Comparison of ENCODE assay signal across 21 mouse cellular contexts in genomic region chr14:62175384-62176048, GRCm38 (mm10).
DNase-seq lines count a peak whose midpoint lies in the region; ATAC-seq and TF ChIP-seq lines count a peak whose summit lies in the region.
"Had no signal": no experiment of that assay in that cellular context is flagged by ENCODE, and none has a peak within 500 bp of the region (broad histone marks: within the 10 kb centered on the region; RNA-seq: fewer than 3 reads in every experiment).

No protein-coding gene starts in this region.

- no peak overlapping the region for H3K9ac ChIP-seq in heart, embryonic 15.5 days
- H3K9ac ChIP-seq in midbrain, embryonic 16.5 days (ENCODE audit: low read depth, low read length) = no peak overlapping the region
- H3K9ac ChIP-seq in midbrain, embryonic 11.5 days (ENCODE audit: low read length) = no peak overlapping the region
- H3K9ac ChIP-seq in limb, embryonic 14.5 days (ENCODE audit: low read depth, low read length, severe bottlenecking) = no peak overlapping the region
- H3K9ac ChIP-seq: embryonic facial prominence, embryonic 12.5 days; hindbrain, embryonic 15.5 days; liver, postnatal 0 days; neural tube, embryonic 13.5 days had no signal

- ATAC-seq in heart, embryonic 15.5 days (replicated peaks; ENCODE audit: insufficient number of reproducible peaks, insufficient read depth, low FRiP score, low read depth) = peak; percentile 47; the same call in 1 of the 2 replicates
- 0 out of 2 replicates have a peak, but pooled peaks have one; percentile 28 for ATAC-seq in midbrain, embryonic 16.5 days
- ATAC-seq in midbrain, embryonic 11.5 days (ENCODE audit: low FRiP score) = no peak
- ATAC-seq in limb, embryonic 14.5 days (ENCODE audit: low FRiP score, low read depth) = peak; percentile 31; the same call in 1 of the 2 replicates
- ATAC-seq: liver, postnatal 0 days had no signal

- H3K27ac ChIP-seq in heart, embryonic 15.5 days = no peak overlapping the region
- no peak overlapping the region for H3K27ac ChIP-seq in midbrain, embryonic 16.5 days (ENCODE audit: low read length)
- H3K27ac ChIP-seq in midbrain, embryonic 11.5 days (ENCODE audit: low read depth, low read length) = no peak overlapping the region
- peak overlapping the region; percentile 26; the same call in 1 of the 2 replicates for H3K27ac ChIP-seq in limb, embryonic 14.5 days (replicated peaks; ENCODE audit: low read depth, low read length)
- H3K27ac ChIP-seq: embryonic facial prominence, embryonic 12.5 days; gastrocnemius, adult 2 months; hindbrain, embryonic 15.5 days; kidney, postnatal 0 days; neural tube, embryonic 13.5 days; stomach, postnatal 0 days had no signal

- H3K27me3 ChIP-seq in heart, embryonic 15.5 days = no peaks in the 10 kb centered on the region
- no peaks in the 10 kb centered on the region for H3K27me3 ChIP-seq in midbrain, embryonic 16.5 days (ENCODE audit: control insufficient read depth, insufficient read depth, low read depth, low read length)
- no peaks in the 10 kb centered on the region for H3K27me3 ChIP-seq in midbrain, embryonic 11.5 days (ENCODE audit: control insufficient read depth, insufficient read depth, low read length)
- H3K27me3 ChIP-seq in limb, embryonic 14.5 days (ENCODE audit: control insufficient read depth, insufficient read depth, low read length) = no peaks in the 10 kb centered on the region
- H3K27me3 ChIP-seq: embryonic facial prominence, embryonic 12.5 days; hindbrain, embryonic 15.5 days; neural tube, embryonic 13.5 days had no signal

- intact Hi-C loops in heart, postnatal 36 days (cut with DNase I) = loop anchor here (5.0 to 10.0 kb wide), 3 partner anchors 282 to 601 kb away; partner anchors contain the start of gene Gucy1b2

- DNase-seq in heart, postnatal 36 days = no peak
- DNase-seq in midbrain, embryonic 11.5 days (ENCODE audit: low spot score, missing footprints) = no peak
- DNase-seq in limb, embryonic 14.5 days (ENCODE audit: low spot score) = no peak
- DNase-seq in thymus, postnatal 4 days = peak; percentile 31
- DNase-seq in ovary, postnatal 14 days (ENCODE audit: low spot score) = no peak
- DNase-seq: cerebellum, adult 18-20 months; gastrocnemius, adult 2 months; heart, postnatal 14 days; kidney, adult 11 months; left cerebral cortex, postnatal 4 days; liver, postnatal 0 days; right cerebral cortex, postnatal 25 days had no signal

- 47% methylated on average over 12 of the region's 12 CpGs for WGBS in heart, embryonic 15.5 days
- WGBS in midbrain, embryonic 16.5 days = 61% methylated on average over 12 of the region's 12 CpGs
- WGBS in midbrain, embryonic 11.5 days = 75% methylated on average over 12 of the region's 12 CpGs
- 36% methylated on average over 12 of the region's 12 CpGs for WGBS in limb, embryonic 14.5 days

- TF ChIP-seq POLR2A in limb, embryonic 14.5 days (IDR thresholded peaks at IDR 0.05; ENCODE audit: borderline replicate concordance, extremely low read depth, insufficient read depth, insufficient read length) = no peak

- no peaks in the 10 kb centered on the region for H3K36me3 ChIP-seq in heart, embryonic 15.5 days
- H3K36me3 ChIP-seq in midbrain, embryonic 16.5 days (ENCODE audit: control insufficient read depth, insufficient read depth, low read length) = no peaks in the 10 kb centered on the region
- no peaks in the 10 kb centered on the region for H3K36me3 ChIP-seq in midbrain, embryonic 11.5 days (ENCODE audit: control insufficient read depth, insufficient read depth, low read length)
- no peaks in the 10 kb centered on the region for H3K36me3 ChIP-seq in limb, embryonic 14.5 days (ENCODE audit: control insufficient read depth, insufficient read depth, low read length)
- H3K36me3 ChIP-seq: embryonic facial prominence, embryonic 12.5 days; G1E; hindbrain, embryonic 15.5 days; midbrain, embryonic 10.5 days; neural tube, embryonic 13.5 days had no signal

- H3K4me3 ChIP-seq in heart, embryonic 15.5 days = no peak overlapping the region
- H3K4me3 ChIP-seq in midbrain, embryonic 16.5 days (ENCODE audit: low read depth, low read length) = no peak overlapping the region
- no peak overlapping the region for H3K4me3 ChIP-seq in midbrain, embryonic 11.5 days (ENCODE audit: low read depth, low read length)
- H3K4me3 ChIP-seq in limb, embryonic 14.5 days (replicated peaks; ENCODE audit: low read length) = no peak overlapping the region
- H3K4me3 ChIP-seq: embryonic facial prominence, embryonic 12.5 days; gastrocnemius, adult 2 months; hindbrain, embryonic 15.5 days; midbrain, embryonic 10.5 days; neural tube, embryonic 13.5 days had no signal

- no peaks in the 10 kb centered on the region for H3K9me3 ChIP-seq in heart, embryonic 15.5 days (replicated peaks)
- H3K9me3 ChIP-seq in midbrain, embryonic 16.5 days (replicated peaks; ENCODE audit: control insufficient read depth, low read length, poor library complexity, severe bottlenecking) = no peaks in the 10 kb centered on the region
- H3K9me3 ChIP-seq in midbrain, embryonic 11.5 days (ENCODE audit: control insufficient read depth, low read length) = no peaks in the 10 kb centered on the region
- no peaks in the 10 kb centered on the region for H3K9me3 ChIP-seq in limb, embryonic 14.5 days (ENCODE audit: control insufficient read depth, low read length)
- H3K9me3 ChIP-seq: embryonic facial prominence, embryonic 12.5 days; G1E; hindbrain, embryonic 15.5 days; midbrain, embryonic 10.5 days; neural tube, embryonic 13.5 days had no signal

- no peak overlapping the region for H3K4me2 ChIP-seq in heart, embryonic 15.5 days
- H3K4me2 ChIP-seq in midbrain, embryonic 16.5 days (ENCODE audit: low read length) = no peak overlapping the region
- H3K4me2 ChIP-seq in midbrain, embryonic 11.5 days = no peak overlapping the region
- H3K4me2 ChIP-seq in limb, embryonic 14.5 days (replicated peaks; ENCODE audit: low read depth, low read length, severe bottlenecking) = no peak overlapping the region
- H3K4me2 ChIP-seq: embryonic facial prominence, embryonic 12.5 days; hindbrain, embryonic 15.5 days; neural tube, embryonic 13.5 days had no signal

- H3K4me1 ChIP-seq in heart, embryonic 15.5 days (replicated peaks) = peaks cover 35% of the 10 kb centered on the region
- peaks cover 9% of the 10 kb centered on the region; the same call in 1 of the 2 replicates for H3K4me1 ChIP-seq in midbrain, embryonic 16.5 days (ENCODE audit: control insufficient read depth, insufficient read depth, low read length)
- H3K4me1 ChIP-seq in midbrain, embryonic 11.5 days (ENCODE audit: control insufficient read depth, insufficient read depth, low read length) = peaks cover 3% of the 10 kb centered on the region; the same call in 1 of the 2 replicates
- H3K4me1 ChIP-seq in limb, embryonic 14.5 days (ENCODE audit: control insufficient read depth, insufficient read depth, low read length) = peaks cover 34% of the 10 kb centered on the region
